Mouse (Mus musculus) hindbrain, embryonic 13.5 days (tissue): ENCODE results near the gene Zfp185. TPM values are rescaled to one million over a fixed set of nuclear protein-coding genes. Genes with fewer than 3 reads are reported as not detected.

Experiments used
- ATAC-seq: fragments of 200-750 bp; cut with Nextera tagmentation; 2 replicates; pipeline ENCODE4 v1.8.0; 2017; ENCODE audit warnings: moderate TSS enrichment; ENCODE audit not compliant: low FRiP score
- H3K27ac ChIP-seq: fragments of 300-500 bp; sonication (generic); 2 replicates; pipeline ENCODE4 v1.5.1; 2015; ENCODE audit warnings: inconsistent platforms, mild to moderate bottlenecking, moderate library complexity
- H3K27me3 ChIP-seq: fragments of 300-500 bp; sonication (generic); 2 replicates; pipeline ENCODE4 v1.6.1; 2015; ENCODE audit warnings: mild to moderate bottlenecking, inconsistent platforms
- H3K36me3 ChIP-seq: fragments of 300-500 bp; sonication (generic); 2 replicates; pipeline ENCODE4 v1.6.1; 2015; ENCODE audit warnings: mild to moderate bottlenecking, inconsistent platforms
- H3K4me1 ChIP-seq: fragments of 300-500 bp; sonication (generic); replicated peaks from 2 replicates; pipeline ENCODE4 v1.6.1; 2015; ENCODE audit warnings: inconsistent platforms
- H3K4me2 ChIP-seq: fragments of 300-500 bp; sonication (generic); 2 replicates; pipeline ENCODE4 v1.6.1; 2015; ENCODE audit warnings: inconsistent platforms, mild to moderate bottlenecking, moderate library complexity
- H3K4me3 ChIP-seq: fragments of 300-500 bp; sonication (generic); 2 replicates; pipeline ENCODE4 v1.5.1; 2015; ENCODE audit warnings: mild to moderate bottlenecking, inconsistent platforms
- H3K9ac ChIP-seq: fragments of 300-500 bp; sonication (generic); 2 replicates; pipeline ENCODE4 v1.6.1; 2015; ENCODE audit warnings: mild to moderate bottlenecking, inconsistent platforms
- H3K9me3 ChIP-seq: fragments of 300-500 bp; sonication (generic); 2 replicates; pipeline ENCODE4 v1.6.1; 2016; ENCODE audit warnings: inconsistent platforms
- WGBS: fragments of 180-500 bp; shearing (Covaris S2); methylation state at CpG from one replicate; pipeline ENCODE4 v1.1.7; 2015; 5-methylcytosine and 5-hydroxymethylcytosine counted together
- polyA plus RNA-seq: library from polyadenylated mRNA; unstranded; fragments of >200 nt; fragmentation: Nextera tagmentation; extraction: Ambion mirVana; gene quantifications from 2 replicates; pipeline ENCODE4 v1.2.1, GENCODE M21; 2015

The Zfp185 gene
- polyA plus RNA-seq = 0.96 and 1.5 TPM in 2 replicates

DNA sequence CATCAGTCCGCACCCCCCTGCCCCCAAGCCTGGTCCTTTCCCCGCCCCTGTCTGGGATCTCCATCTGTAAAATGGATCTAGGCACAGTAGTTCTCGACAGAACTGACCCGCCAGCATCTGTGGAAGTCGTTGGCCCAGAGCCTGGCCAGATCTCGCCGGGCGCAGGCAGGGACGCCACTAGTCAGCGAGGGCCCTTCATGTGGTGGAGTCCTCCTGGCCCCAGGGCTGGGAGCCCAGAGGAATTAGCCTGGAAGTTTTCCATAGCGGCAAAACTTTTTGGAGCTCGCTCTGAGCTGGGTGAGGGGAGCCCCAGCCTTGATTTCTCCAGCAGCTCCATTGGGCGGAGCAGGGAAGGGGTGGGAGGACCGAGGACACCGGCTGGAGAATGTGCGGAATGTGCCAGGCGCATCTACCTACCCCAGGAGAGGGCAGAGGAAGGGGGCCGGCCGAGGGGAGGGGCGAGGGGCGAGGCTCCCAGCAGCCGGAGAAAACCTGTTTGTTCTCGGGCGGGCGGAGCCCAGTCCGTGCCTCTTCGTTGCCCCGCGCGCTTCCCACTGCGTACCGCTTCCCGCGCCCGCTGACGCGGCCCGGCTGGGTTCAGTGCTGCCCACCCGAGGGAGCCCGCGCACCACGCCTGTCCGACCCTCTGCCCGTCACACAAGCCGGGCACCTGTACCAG, at the start of gene Zfp185:
Zfp185 (plus strand) TSS at position 499 of the 679 bp plus-strand sequence.
- Histone ChIP-seq H3K4me2 (peak within 1 kb of the TSS; percentile 60), H3K36me3 (no peaks in the 10 kb centered on the region), H3K9ac (peak within 1 kb of the TSS; percentile 19; the same call in 1 of the 2 replicates), H3K27me3 (peaks cover 11% of the 10 kb centered on the region; the same call in 1 of the 2 replicates), H3K9me3 (no peaks in the 10 kb centered on the region), H3K4me3 (peak within 1 kb of the TSS; percentile 37), H3K4me1 (no peaks in the 10 kb centered on the region), H3K27ac (no peak within 1 kb of the TSS)
- 22% methylated on average over 42 of the region's 45 CpGs for WGBS
- ATAC-seq = peak; percentile 72

DNA sequence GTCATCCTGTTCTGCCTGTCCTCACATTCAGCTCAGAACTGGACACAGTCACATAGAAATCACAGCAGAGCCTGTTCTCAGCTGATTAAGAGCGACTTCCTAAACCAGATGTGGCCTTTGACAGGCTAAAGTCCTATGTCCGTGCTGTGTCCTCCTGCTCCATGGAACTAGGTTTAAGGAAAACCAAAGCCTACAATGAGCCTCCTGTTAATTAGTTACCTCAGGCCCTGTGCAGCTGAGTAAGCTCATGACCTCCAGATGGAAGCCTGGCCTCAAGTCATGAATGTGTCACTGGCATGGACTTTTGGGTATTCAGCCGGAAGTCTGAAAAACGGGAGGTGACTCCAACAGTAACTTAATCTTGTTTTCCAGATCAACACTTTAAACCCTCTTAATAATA, 33.7 kb upstream of the Zfp185 start:
- Histone ChIP-seq H3K27me3 (no peaks in the 10 kb centered on the region), H3K27ac (no peak overlapping the region), H3K9me3 (no peaks in the 10 kb centered on the region), H3K4me2 (no peak overlapping the region), H3K9ac (no peak overlapping the region), H3K4me1 (no peaks in the 10 kb centered on the region), H3K36me3 (peaks cover 29% of the 10 kb centered on the region), H3K4me3 (no peak overlapping the region)
- ATAC-seq = no peak
- WGBS = 87% methylated on average over 4 of the region's 4 CpGs

GRCm38 (mm10) chrX:72956486-72956885, 30.7 kb upstream of the Zfp185 start:
- Histone ChIP-seq H3K27ac (no peak overlapping the region), H3K9me3 (no peaks in the 10 kb centered on the region), H3K4me2 (no peak overlapping the region), H3K36me3 (peaks cover 29% of the 10 kb centered on the region), H3K4me3 (no peak overlapping the region), H3K27me3 (no peaks in the 10 kb centered on the region), H3K4me1 (no peaks in the 10 kb centered on the region), H3K9ac (no peak overlapping the region)
- 89% methylated on average over 4 of the region's 4 CpGs for WGBS
- no peak for ATAC-seq

- WGBS = 87% methylated on average over 4 of the region's 4 CpGs
- no peak overlapping the region for H3K9ac ChIP-seq
- H3K4me1 ChIP-seq = no peaks in the 10 kb centered on the region
- no peak overlapping the region for H3K27ac ChIP-seq
- H3K4me3 ChIP-seq = no peak overlapping the region
- no peak overlapping the region for H3K4me2 ChIP-seq
- H3K36me3 ChIP-seq = peaks cover 21% of the 10 kb centered on the region
- ATAC-seq = no peak
- H3K27me3 ChIP-seq = no peaks in the 10 kb centered on the region
- no peaks in the 10 kb centered on the region for H3K9me3 ChIP-seq
These were observed 26.7 kb upstream of the Zfp185 start for GRCm38 (mm10) chrX:72960431-72960830.

GRCm38 (mm10) chrX:72961511-72961910, 25.6 kb upstream of the Zfp185 start:
- no peaks in the 10 kb centered on the region for H3K27me3 ChIP-seq
- H3K4me3 ChIP-seq = no peak overlapping the region
- 80% methylated on average over 3 of the region's 3 CpGs for WGBS
- no peak overlapping the region for H3K4me2 ChIP-seq
- H3K36me3 ChIP-seq = peaks cover 16% of the 10 kb centered on the region
- H3K9me3 ChIP-seq = no peaks in the 10 kb centered on the region
- no peaks in the 10 kb centered on the region for H3K4me1 ChIP-seq
- H3K27ac ChIP-seq = no peak overlapping the region
- ATAC-seq = no peak
- H3K9ac ChIP-seq = no peak overlapping the region

GRCm38 (mm10) chrX:72962743-72963142, 24.4 kb upstream of the Zfp185 start:
- Histone ChIP-seq H3K4me3 (no peak overlapping the region), H3K9ac (no peak overlapping the region), H3K4me2 (no peak overlapping the region), H3K36me3 (peaks cover 11% of the 10 kb centered on the region), H3K4me1 (no peaks in the 10 kb centered on the region), H3K9me3 (no peaks in the 10 kb centered on the region), H3K27ac (no peak overlapping the region), H3K27me3 (no peaks in the 10 kb centered on the region)
- no peak for ATAC-seq
- WGBS = 82% methylated on average over 3 of the region's 3 CpGs

- H3K27me3 ChIP-seq = peaks cover 11% of the 10 kb centered on the region; the same call in 1 of the 2 replicates
- H3K36me3 ChIP-seq = no peaks in the 10 kb centered on the region
- no peak for ATAC-seq
- H3K27ac ChIP-seq = no peak overlapping the region
- H3K9ac ChIP-seq = no peak overlapping the region
- no peak overlapping the region for H3K4me2 ChIP-seq
- H3K4me1 ChIP-seq = no peaks in the 10 kb centered on the region
- H3K9me3 ChIP-seq = no peaks in the 10 kb centered on the region
- H3K4me3 ChIP-seq = no peak overlapping the region
- 82% methylated on average over 6 of the region's 6 CpGs for WGBS
These were observed 4.3 kb upstream of the Zfp185 start for GRCm38 (mm10) chrX:72982831-72983230.

GRCm38 (mm10) chrX:72985607-72986006, 1.5 kb upstream of the Zfp185 start:
- Histone ChIP-seq H3K4me3 (no peak overlapping the region), H3K27me3 (peaks cover 11% of the 10 kb centered on the region; the same call in 1 of the 2 replicates), H3K27ac (no peak overlapping the region), H3K9me3 (no peaks in the 10 kb centered on the region), H3K36me3 (no peaks in the 10 kb centered on the region), H3K4me2 (no peak overlapping the region), H3K9ac (no peak overlapping the region), H3K4me1 (no peaks in the 10 kb centered on the region)
- no peak for ATAC-seq
- 90% methylated on average over 2 of the region's 2 CpGs for WGBS

DNA sequence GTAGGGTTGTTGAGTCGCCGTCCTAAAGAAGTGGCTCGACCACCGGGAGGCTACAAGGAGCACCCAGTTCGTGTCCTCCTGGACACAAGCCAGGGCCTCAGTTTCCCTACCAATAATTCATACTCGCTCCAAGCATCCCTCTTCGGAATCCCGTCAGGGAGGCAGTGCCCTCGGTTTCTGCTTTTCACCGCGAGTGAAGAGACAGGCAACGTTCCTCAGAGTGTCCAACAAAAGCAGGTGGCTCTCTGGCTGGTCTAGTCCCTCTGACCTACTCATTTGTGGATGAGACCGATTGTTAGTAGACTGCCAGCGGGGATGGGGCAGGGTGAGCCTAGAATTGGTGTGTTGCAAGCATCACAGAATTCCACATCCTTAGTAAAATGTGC, 374 bp downstream of the Zfp185 start:
- H3K4me3 ChIP-seq = peak overlapping the region; percentile 37
- ATAC-seq = no peak
- H3K4me2 ChIP-seq = peak overlapping the region; percentile 60
- H3K36me3 ChIP-seq = no peaks in the 10 kb centered on the region
- peak overlapping the region; percentile 19; the same call in 1 of the 2 replicates for H3K9ac ChIP-seq
- WGBS = 31% methylated on average over 14 of the region's 14 CpGs
- no peaks in the 10 kb centered on the region for H3K4me1 ChIP-seq
- peaks cover 11% of the 10 kb centered on the region; the same call in 1 of the 2 replicates for H3K27me3 ChIP-seq
- H3K9me3 ChIP-seq = no peaks in the 10 kb centered on the region
- H3K27ac ChIP-seq = no peak overlapping the region

DNA sequence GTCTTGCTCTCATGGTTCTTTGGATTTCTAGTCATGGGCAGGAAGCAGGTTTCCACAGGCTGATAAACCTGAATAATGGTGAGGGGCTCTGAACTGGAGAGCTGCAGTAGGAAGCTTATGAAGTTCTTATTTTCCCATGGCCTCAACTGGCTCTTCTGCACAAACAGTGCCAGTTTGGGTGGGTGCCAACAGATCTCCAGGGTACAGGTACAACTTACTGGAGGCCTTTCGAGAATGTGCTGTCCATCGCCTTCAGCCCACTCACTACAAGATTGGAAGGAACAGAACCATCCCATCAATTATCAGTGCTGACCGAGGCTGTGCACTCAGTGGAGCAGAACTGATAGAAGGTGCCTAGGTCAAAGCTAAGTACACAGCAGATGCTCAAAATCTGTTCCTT, 1.3 kb downstream of the Zfp185 start:
- H3K36me3 ChIP-seq = no peaks in the 10 kb centered on the region
- H3K9ac ChIP-seq = no peak overlapping the region
- 89% methylated on average over 3 of the region's 3 CpGs for WGBS
- no peak for ATAC-seq
- H3K27ac ChIP-seq = no peak overlapping the region
- H3K4me3 ChIP-seq = no peak overlapping the region
- no peak overlapping the region for H3K4me2 ChIP-seq
- no peaks in the 10 kb centered on the region for H3K4me1 ChIP-seq
- no peaks in the 10 kb centered on the region for H3K9me3 ChIP-seq
- H3K27me3 ChIP-seq = peaks cover 11% of the 10 kb centered on the region; the same call in 1 of the 2 replicates

GRCm38 (mm10) chrX:72990581-72990980, 3.4 kb downstream of the Zfp185 start:
- no peak overlapping the region for H3K4me2 ChIP-seq
- H3K4me3 ChIP-seq = no peak overlapping the region
- H3K9me3 ChIP-seq = no peaks in the 10 kb centered on the region
- H3K9ac ChIP-seq = no peak overlapping the region
- no peak overlapping the region for H3K27ac ChIP-seq
- no peak for ATAC-seq
- H3K4me1 ChIP-seq = no peaks in the 10 kb centered on the region
- WGBS = 74% methylated on average over 3 of the region's 3 CpGs
- no peaks in the 10 kb centered on the region for H3K36me3 ChIP-seq
- H3K27me3 ChIP-seq = peaks cover 11% of the 10 kb centered on the region; the same call in 1 of the 2 replicates

GRCm38 (mm10) chrX:72992291-72992919, 5.3 kb downstream of the Zfp185 start:
- Histone ChIP-seq H3K36me3 (no peaks in the 10 kb centered on the region), H3K4me1 (no peaks in the 10 kb centered on the region), H3K4me2 (no peak overlapping the region), H3K4me3 (no peak overlapping the region), H3K27ac (no peak overlapping the region), H3K9me3 (no peaks in the 10 kb centered on the region), H3K9ac (no peak overlapping the region), H3K27me3 (0 out of 2 replicates have a peak, but pooled peaks cover 2% of the 10 kb centered on the region)
- WGBS = 62% methylated on average over 5 of the region's 5 CpGs
- ATAC-seq = no peak

DNA sequence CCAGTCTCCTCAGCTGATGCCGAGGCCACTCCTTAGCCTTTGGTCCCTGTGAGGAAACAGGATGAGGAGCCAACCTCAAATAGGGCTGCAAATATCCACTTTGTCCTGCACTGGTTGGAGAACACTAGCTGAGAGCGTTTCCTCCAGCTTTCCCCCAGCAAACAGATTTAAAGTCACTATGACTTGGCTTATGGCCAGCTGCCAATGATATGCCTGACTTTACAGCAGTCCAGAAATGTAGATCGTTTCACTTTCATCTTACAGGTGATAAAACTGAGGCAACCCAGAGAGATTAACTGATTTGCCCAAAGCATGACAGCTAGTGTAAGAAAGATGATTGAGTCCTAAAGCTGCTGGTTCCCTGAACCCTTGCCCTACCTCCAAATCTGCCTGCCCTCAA, 8.4 kb downstream of the Zfp185 start:
- Histone ChIP-seq H3K4me1 (no peaks in the 10 kb centered on the region), H3K36me3 (no peaks in the 10 kb centered on the region), H3K9ac (no peak overlapping the region), H3K4me2 (no peak overlapping the region), H3K27ac (no peak overlapping the region), H3K27me3 (no peaks in the 10 kb centered on the region), H3K4me3 (no peak overlapping the region), H3K9me3 (no peaks in the 10 kb centered on the region)
- 81% methylated on average over 3 of the region's 3 CpGs for WGBS
- ATAC-seq = no peak
